Mouse (Mus musculus) lung, postnatal 4 days (tissue): Measurements from ENCODE around the gene Abhd14a.
"Not testable (repeated sequence)": the region's sequence is repeated elsewhere in the genome, so short reads cannot be mapped to it uniquely, and the experiment has no call there.

Experiments used
- DNase-seq, 2 experiments: peaks; one replicate each; pipeline ENCODE4 v3.0.0; 2021

Gene Abhd14a

DNA sequence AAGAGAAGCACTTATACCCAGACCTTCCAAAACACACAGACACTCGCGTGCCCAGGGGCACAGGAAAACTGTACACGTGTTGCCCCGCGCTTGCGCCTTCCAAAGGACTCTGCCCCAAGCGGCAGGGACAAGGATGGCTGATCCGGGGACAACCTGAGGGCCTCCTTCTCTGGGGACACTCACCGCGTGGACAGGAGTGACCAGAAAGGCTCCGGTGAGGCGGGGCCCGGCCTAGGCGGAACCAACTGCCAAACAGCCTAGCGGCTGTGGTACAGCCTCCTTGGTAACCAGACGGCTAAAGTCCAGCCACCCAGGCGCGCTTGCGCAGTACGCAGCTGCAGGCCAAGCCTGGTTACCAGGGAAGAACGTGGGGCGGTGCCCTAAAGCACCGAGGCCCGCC lies at the start of gene Abhd14a, which contains the start of gene Abhd14b:
Gene Abhd14a (minus strand): TSS at position 331 of the 400 bp plus-strand sequence.
Gene Abhd14b (plus strand): TSS at position 112 of the 400 bp plus-strand sequence.
- DNase-seq: peak; percentile 93 to 96

DNA sequence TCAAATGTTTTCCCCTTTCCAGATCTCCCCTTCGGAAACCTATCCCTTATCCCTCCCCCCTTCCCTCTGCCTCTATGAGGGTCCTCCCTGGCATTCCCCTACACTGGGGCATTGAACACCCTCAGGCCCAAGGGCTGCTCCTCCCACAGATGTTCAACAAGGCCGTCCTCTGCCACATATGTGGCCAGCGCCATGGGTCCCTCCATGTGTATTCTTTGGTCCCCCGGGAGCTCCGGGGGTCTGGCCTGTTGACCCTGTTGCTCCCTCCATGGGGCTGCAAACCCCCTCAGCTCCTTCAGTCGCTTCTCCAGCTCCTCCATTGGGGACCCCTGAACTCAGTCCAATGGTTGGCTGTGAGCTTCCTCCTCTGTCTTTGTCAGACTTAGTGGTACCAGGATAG lies 40.1 kb upstream of the Abhd14a start:
- DNase-seq: not testable (repeated sequence)

DNA sequence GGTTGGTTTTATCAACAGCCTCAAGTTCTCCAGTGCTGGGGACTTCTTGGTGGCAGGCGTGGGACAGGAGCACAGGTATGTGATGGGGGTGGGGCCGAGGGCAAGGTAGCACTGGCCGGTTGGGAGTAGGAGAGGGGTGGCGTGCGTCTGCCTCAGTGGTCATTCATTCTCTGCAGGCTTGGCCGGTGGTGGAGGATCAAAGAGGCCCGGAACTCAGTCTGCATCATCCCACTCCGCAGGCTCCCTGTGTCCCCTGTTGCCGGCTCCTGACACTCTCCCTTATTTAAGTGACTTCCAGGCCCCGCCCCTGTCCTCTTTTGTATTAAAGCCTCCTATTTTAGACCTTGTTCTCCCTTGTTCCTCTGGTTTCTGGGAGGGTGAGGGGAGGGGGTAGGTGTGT lies 37.6 kb upstream of the Abhd14a start:
- no peak for DNase-seq

DNA sequence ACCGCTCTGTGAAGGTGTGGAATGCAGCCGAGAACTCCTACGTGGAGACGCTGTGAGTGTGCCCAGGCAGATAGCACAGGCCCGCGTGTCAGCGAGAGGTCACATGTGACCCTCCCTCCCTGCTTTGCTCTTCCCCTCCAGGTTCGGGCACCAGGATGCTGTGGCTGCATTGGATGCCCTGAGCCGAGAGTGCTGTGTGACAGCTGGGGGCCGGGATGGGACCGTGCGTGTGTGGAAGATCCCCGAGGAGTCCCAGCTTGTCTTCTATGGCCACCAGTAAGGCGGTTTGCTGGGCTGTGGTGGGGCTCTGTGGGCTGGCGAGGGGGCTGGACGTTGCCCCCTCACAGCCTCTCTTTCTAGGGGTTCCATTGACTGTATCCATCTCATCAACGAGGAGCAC lies 36.1 kb upstream of the Abhd14a start:
- DNase-seq: peak in 1 of 2 experiments; percentile 20

DNA sequence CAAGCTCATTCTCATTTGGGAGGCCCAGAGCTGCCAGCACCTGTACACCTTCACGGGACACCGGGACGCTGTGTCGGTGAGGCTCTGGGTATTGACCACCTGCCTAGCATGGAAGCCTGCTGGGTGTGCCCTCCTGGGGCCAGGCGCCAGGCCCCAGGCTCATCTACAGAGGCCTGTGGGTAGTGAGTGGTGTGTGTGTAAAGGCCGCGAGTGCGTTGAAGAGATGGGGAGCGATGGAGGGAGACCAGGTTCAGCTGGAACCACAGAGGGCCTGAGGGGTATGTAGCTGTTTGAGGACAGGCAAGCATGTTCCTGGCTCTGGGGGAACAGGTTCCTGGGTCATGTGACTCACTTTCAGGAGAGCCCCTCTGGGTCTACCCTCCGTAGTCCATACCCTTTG lies 35.7 kb upstream of the Abhd14a start:
- peak in 1 of 2 experiments; percentile 23 for DNase-seq

DNA sequence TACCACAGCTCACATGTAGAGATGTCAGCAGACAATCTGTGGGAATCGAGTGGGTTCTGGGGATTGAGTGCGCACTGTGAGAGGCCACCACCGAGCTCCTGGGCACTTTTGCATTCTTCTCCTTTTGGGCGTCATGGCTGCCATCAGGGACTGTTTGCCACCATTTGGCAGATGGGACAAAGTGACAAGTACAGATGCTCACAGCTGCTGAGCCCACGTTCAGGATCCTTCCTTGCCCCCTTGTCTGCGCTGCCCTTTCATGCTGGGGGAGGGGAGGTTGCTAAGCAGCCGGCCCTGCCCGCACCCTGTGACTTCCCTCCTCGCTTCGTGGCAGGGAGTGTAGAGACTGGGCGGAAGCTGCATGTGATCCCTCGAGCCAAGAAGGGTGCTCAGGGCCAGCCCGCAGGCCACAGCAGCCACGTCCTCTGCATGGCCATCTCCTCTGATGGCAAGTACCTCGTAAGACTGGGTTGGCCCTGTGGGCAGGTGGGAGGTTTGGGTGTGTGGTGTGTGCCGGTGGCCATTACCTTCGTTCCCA lies 35.2 kb upstream of the Abhd14a start:
- peak in 1 of 2 experiments; percentile 10 for DNase-seq

DNA sequence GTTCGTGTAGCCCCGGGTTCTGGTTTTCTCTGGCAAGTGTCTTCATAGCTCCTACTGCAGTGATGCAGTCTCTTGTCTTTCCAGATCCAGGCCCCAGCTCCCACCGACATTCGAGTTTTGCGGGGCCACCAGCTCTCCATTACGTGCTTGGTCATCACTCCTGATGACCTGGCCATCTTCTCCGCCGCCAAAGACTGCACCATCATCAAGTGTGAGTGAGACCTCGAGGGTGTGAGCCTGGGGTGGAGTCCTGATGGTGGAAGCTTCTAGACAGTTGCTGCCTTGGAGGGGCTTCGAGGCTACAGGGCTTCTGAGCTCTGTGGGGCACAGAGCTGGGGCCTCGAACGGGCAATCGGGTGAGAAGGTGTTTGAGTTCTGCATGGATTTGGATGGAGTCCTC lies 34.2 kb upstream of the Abhd14a start:
- DNase-seq: peak in 1 of 2 experiments; percentile 15

DNA sequence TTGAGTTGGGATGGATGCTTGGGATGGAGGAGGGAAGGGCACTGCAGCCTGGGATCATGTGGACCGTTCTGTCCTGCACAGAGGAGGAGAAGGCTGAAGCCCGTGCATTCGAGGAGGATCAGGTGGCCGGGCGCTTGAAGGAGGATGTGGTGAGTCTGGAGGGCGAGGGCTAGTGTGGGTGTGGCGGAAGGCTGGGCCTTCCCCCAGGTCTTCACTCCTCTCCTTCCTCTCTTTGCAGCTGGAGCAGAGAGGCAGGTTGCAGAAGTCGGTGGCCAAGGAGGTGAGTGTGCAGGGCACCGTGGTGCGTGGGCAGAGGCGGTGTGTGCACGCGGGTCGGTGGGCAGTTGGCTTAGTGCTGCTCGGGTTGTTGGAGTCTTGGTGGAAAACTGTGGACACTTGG lies 33.6 kb upstream of the Abhd14a start:
- peak in 1 of 2 experiments; percentile 21 for DNase-seq

DNA sequence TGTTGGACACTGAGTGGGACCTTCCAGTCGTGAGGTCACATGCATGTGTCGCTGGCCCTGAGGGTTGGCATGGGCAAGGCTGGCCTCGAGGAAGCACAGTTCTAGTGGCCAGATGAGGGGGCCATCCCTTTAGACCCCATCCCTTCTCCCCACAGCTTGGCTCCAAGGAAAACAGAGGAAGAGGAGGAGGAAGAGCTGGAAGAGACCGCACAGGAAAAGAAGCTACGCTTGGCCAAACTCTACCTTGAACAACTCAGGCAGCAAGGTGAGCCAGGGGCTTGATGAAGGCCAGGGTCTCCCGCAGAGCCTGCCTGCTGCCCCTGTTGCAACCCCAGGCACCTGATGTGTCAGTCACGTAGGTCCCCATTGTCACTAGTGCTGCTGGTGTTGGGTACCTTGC lies 33.1 kb upstream of the Abhd14a start:
- DNase-seq: peak in 1 of 2 experiments; percentile 16

DNA sequence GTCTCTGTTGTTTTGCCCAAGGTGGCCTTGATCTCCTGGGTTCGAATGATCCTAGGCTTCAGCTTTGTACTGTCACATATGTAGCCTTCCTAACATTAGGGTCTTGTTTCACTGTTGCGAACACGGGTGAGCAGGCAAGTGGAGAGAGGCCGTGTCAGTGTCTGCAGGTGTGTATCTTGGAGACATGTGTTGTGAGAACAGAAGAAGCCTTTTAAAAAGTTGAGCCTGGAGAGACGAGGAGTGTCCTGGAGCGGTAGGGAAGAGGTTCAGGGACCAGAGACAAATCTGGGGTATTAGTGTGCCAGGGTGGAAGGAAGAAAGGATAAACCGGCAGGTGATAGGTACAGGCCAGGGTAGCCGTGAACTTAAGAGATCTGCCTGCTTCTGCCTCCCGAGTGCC lies 30.6 kb upstream of the Abhd14a start:
- no peak for DNase-seq

DNA sequence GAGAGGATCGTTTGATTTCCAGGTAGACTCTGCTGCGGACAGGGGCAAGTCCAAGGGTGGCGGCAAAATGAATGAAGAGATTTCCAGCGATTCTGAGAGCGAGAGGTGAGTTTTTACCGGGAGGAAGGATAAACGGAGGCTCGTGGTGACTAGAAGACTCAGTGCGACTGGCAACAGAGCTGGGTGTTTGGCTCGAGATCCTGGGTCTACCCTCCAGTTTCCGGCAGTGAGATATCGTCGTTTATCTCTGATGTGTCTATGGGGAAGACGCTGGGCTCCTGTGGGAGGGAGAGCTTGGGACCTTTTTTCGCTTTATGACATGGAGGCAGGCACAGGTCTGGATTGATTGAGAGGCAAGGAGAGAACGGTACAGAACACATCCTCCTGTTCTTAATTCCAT lies 30.2 kb upstream of the Abhd14a start:
- DNase-seq: peak in 1 of 2 experiments; percentile 17

DNA sequence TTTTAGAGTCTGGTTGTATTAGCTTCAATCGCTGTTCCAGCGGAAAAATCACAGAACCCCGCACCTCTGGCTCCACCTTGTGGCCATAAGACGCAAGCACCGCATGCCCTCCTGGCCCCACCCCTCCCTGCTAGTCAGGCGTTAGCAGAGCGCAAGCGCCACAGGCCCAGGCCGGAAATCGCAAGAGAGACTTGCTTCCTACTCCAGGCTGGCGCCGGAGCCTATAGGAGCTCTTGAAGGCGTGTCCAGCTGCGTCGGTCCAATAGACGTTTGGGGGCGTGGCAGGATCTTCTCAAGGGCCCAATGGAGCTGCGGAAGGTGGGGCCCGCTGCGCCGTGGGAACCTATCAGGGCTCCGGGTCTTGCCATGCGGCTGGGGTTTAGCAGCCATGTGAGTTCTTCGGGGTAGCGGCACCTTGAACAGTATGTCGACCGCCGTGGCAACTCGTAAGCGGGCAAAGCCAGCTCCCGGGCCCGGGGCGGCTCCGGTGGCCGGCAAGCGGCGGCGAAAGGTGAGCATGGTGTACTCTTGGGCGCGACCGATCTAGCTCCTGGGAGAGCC lies 29.5 kb upstream of the Abhd14a start, which contains the start of gene Parp3:
Gene Parp3 (minus strand): TSS at position 26 of the 561 bp plus-strand sequence.
- DNase-seq: peak; percentile 99 to 100

DNA sequence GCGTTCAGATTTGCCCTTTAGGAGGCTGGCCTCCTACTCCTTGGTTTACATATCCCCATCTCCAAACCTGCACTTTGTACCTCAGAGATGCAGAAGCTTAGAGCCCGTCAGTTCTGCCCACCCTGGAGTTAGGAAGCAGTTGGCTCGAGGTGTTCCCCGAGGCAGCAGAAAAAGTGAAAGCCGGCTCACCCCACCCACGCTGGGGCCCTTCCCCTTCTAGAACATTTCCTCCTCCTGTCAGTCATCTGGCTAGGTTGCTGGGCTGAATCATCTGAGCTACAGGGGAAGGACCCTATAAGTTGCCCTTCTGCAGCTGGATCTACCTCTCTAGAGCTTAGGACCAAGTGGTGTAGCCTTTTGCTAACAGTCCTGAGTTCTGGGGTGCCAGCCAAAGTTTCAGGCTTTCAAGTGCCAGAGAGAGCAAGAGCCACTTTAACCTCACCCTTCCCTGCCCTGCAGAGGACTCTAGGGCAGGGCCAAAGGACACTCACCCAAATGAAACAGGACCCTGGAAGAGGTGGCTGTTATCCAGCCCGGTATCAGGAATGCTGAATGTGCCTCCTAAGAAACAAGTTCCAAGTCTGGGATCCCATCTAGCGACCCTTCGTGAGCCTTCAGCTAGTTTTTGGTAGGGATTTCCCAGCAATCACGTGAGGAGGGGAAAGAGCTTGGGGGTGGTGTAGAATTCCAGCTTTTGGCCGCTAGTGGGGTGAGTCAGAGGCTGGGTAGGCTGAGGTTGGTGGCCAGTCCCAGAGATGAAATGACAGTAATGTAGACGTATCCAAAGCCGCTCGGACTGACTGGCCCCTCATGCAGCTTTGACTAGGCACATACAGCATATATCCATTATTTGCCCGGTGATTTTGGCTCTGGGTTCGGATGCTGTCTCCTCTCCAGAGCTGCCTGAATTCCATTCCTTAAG lies 28.8 kb upstream of the Abhd14a start:
- DNase-seq: peak; percentile 80 to 83

DNA sequence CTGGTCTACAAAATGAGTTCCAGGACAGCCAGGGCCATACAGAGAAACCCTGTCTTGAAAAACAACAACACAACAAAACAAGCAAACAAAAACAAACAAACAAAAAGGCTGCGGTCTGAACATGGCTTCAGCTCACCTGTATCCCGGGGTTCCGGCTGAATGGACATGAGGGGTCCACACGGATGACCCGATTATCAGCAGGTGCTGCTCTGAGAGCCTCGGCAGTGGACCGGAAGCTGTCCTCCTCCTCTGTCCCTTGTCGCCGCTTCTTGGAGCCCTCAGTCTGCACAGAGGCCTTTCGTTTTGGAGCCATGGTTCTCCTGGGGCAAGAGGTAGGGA lies 28.2 kb upstream of the Abhd14a start, which contains the start of gene Rrp9:
Gene Rrp9 (plus strand): TSS at position 301 of the 339 bp plus-strand sequence.
- peak in 1 of 2 experiments; percentile 25 for DNase-seq

DNA sequence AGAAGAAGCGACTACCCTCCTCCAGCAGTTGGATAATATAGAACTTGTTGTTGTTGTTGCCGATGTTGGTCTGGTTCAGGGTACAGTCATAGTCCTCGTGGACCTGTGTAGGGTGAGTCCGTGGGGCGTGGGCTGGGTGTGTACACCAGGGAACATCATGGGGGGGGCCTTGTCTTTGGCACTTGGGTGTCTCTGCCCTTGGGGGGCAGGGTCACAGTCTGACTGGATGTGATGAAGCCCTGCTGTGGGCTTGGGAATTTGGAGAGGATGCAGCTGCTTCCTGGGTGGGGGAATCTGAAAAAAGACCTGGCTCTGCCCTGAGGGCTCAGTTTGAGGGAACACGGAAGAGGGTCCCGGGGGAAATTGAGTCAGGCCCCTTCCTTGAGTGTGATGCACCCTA lies 27.6 kb upstream of the Abhd14a start:
- peak; percentile 47 to 73 for DNase-seq

DNA sequence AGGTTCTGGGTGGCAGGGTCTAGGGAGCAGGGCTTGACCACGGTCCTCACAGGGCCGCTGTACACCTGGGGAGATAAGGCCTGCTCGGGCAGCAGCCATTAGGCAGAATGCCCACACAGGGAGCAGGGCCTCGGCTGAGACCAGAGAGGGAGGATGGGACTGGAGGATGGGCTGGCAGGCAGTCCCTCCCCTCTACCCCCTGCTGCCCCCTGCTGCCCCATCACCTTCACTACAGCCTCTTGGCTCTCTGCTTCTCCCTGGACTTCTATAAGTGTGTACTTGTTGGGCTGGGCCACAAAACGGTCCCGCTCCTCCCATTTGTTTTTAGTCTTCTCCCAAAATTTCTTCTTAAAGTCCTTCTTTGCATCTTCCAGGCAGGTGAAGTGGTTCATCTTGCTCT lies 27.0 kb upstream of the Abhd14a start:
- DNase-seq: peak; percentile 83 to 87

DNA sequence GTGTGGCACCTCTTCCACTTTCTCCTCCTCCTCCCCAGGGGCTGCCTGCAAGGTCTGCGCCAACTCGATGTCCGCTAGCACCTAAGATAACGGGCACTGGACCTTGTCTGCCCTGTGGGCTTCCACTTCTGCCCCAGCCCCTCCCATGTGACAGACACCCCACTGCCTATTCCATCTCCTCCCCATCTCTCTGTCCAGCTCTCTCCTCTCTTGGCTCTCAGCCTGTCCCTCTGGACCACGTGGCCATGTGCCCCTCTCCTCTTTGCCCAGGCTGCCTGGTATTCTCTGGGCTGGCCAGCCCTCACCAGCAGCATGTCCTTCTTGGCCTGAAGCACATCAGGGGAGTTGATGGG lies 26.3 kb upstream of the Abhd14a start:
- no peak for DNase-seq

DNA sequence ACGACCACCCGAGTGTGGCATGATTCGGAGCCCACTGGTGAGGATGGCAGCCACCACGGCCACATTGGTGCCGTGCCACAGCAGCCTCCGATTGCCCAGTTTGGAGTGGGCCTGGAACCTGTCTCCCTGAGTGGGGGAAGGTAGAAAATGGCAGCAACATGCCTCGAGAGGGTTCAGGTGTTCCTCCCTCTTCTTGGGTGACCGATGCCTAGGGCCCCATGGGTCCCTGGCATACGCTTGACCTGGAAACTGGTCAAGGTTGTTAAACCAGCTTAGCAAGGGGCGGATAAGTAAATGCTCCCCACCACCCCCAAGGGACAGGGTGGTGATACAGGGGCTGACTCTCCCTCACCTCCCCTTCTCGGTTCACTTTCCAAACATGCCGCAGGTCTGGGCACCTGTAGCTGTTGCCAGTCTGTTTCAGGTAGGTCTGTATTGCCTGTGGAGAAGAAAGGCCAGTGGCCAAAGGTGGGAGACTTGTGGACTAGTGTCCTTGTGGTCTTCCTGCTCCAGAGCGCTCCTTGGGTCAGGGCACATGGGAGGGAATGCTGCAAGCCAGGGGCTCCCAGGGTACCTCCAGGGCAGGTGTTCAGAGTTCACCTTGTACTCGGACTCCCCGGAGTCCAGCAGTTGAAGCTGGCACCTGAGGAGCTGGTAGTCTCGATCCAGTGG lies 25.7 kb upstream of the Abhd14a start:
- peak in 1 of 2 experiments; percentile 28 for DNase-seq

DNA sequence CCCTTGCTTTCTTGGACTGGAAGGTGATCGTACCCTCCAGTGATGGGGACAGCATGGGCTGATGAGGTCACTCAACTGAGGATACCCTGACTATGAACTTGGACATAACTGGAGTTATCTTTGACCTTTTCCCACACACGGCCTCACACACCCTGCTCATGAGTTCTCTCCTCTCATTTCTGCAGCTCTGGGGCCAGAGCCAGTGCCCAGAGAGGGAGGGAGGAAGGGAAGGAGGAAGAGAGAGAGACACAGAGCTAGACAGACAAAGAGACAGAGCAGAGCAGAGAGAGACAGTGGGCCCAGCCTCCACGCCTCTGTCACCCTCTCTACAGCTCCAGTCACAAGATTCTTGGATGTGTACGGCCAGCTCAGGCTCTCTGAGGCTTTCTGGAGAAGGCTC lies 24.8 kb upstream of the Abhd14a start:
- DNase-seq: peak in 1 of 2 experiments; percentile 32

DNA sequence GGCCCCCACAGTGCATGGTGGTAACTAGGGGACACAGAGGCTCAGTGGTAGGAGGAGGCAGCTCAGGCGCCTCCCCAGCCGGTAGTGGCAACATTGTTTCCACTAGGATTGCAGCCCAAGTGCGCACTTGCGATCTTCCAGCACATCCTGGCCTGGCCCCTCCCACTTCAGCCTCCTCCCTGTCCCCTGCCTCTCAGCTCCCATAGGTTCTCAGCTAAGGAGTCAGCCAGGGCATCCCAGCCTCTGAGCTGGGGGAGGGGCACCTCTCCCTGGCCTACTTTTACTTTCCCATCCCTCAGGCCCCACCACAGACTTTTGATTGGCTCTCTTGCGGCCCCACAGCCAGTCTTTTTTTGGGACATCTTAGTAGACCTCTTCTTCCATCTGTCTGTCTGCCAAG lies 24.4 kb upstream of the Abhd14a start:
- DNase-seq: peak; percentile 80 to 89

DNA sequence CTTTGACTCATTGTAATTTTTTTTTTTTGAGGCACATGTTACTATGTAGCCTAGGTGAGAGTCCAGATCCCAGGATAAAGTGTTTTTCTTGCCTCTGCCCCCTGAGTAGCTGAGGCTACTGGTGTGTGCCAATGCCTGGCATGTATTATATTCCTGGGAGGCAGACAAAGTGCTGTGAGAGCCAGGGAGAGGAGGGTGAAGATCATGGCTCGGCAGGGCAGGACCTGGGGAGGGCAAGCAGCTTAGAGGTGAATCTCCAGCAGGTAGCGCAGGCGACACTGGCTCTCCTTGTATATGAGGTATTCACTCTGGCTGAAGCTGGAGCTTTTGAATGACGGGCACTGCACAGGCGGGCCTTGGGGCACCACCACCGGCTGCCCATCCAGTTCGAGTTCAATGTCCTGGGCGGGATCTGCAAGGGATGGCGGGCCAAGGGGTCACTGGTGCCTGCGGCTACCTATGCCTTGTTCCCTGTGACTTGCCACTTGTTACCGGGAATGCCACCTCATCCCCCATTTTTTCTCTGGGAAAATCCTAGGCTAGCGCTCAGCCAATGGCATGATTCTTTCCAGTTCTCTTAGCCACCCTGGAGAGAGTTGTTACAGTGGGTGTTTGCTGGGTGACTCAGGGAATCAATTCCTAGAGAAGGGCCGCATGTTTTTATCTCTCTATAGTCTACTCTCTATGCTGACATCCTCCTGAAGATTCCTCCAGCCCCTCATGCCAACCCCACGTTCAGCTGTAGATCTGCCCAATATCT lies 23.7 kb upstream of the Abhd14a start:
- DNase-seq: peak in 1 of 2 experiments; percentile 20

DNA sequence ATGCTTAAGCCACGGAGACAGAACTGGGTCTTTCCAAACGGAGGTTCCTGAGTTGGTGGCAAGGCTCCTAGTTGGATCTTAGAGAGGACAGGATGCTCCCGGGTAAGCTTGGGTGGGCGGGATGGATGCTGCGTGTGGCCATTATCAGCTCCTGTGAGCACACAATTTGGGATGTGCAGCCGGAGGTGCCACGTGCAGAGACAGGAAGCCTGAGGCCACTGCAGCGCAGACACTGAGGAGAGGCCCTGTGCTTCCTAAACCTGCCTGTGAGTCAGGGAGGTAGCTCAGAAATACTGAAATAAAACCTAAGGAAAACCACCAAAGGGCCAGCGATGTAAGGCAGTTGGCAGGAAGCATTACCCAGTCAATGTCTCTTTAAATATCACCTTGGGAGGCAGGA lies 22.3 kb upstream of the Abhd14a start:
- no peak for DNase-seq
